ENCODE assay signal across 18 mouse cellular contexts in the genomic region with DNA sequence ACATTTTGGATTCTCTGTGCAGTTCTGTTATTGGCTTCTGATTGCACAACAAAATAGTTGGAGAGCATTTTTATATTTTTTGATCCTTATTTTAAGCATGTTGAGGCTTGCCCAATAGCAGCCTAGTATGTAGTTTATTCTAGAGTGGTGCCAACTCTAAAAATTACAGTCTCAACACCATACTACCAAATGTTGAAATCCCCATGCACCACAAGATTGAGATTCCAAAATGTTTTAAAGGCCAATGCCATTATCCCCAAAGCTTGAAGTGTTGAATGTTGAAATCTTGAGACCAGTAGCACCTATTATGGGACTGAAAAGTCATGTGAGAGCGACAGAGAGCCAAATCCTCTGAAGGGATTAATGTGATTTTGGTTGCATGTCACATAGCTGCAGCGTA.
"Had no signal": no experiment of that assay in that cellular context is flagged by ENCODE, and none has a peak within 500 bp of the region (broad histone marks: within the 10 kb centered on the region; RNA-seq: fewer than 3 reads in every experiment).

No protein-coding gene starts in this region.

- H3K4me3 ChIP-seq: midbrain, embryonic 10.5 days; midbrain, embryonic 12.5 days; myocyte; neural tube, embryonic 13.5 days; neural tube, embryonic 15.5 days had no signal

- H3K9me3 ChIP-seq: midbrain, embryonic 10.5 days; midbrain, embryonic 12.5 days; neural tube, embryonic 13.5 days; neural tube, embryonic 15.5 days had no signal

- H3K27ac ChIP-seq: midbrain, embryonic 10.5 days; midbrain, embryonic 12.5 days; neural tube, embryonic 13.5 days; neural tube, embryonic 15.5 days had no signal

- H3K36me3 ChIP-seq: midbrain, embryonic 10.5 days; midbrain, embryonic 12.5 days; neural tube, embryonic 13.5 days; neural tube, embryonic 15.5 days had no signal

- H3K4me2 ChIP-seq: lung, embryonic 14.5 days; midbrain, embryonic 12.5 days; neural tube, embryonic 13.5 days; neural tube, embryonic 15.5 days had no signal

- DNase-seq: lung, adult 18-20 months; lung, embryonic 14.5 days; lung, postnatal 14 days; lung, postnatal 4 days; midbrain, embryonic 14.5 days; retina, postnatal 1 day; right cerebral cortex, adult 18-20 months; right cerebral cortex, postnatal 25 days; right cerebral cortex, postnatal 4 days; spleen, adult 18-20 months; thymus, adult 2 months; thymus, postnatal 36 days had no signal

- ATAC-seq: midbrain, embryonic 16.5 days had no signal

- H3K27me3 ChIP-seq: midbrain, embryonic 12.5 days; neural tube, embryonic 13.5 days; neural tube, embryonic 15.5 days had no signal

- H3K4me1 ChIP-seq: midbrain, embryonic 10.5 days; midbrain, embryonic 12.5 days; neural tube, embryonic 13.5 days; neural tube, embryonic 15.5 days had no signal

- H3K9ac ChIP-seq: lung, embryonic 14.5 days; midbrain, embryonic 12.5 days; neural tube, embryonic 13.5 days; neural tube, embryonic 15.5 days had no signal
